Mouse (Mus musculus) C2C12 (cell line): ENCODE data around the gene Ube2k.

ENCODE experiments used
- CEBPB ChIP-seq: IDR thresholded peaks from one replicate; pipeline ENCODE4 v1.6.1; 2011; ENCODE audit warnings: low read depth, mild to moderate bottlenecking, control low read depth, moderate library complexity
- CTCF ChIP-seq: IDR thresholded peaks from one replicate; pipeline ENCODE4 v1.5.1; 2011; ENCODE audit not compliant: control insufficient read depth, insufficient read depth, insufficient read length
- FOSL1 ChIP-seq: IDR thresholded peaks from one replicate; pipeline ENCODE4 v1.8.0; 2011; ENCODE audit warnings: mild to moderate bottlenecking, low read length; ENCODE audit not compliant: poor library complexity, insufficient read depth, severe bottlenecking
- MAX ChIP-seq: IDR thresholded peaks from one replicate; pipeline ENCODE4 v1.6.1; 2011; ENCODE audit warnings: mild to moderate bottlenecking, control low read depth
- MYOD1 ChIP-seq: IDR thresholded peaks from one replicate; pipeline ENCODE4 v1.6.1; 2011; ENCODE audit warnings: low read depth; ENCODE audit not compliant: control insufficient read depth, insufficient read length
- MYOG ChIP-seq: IDR thresholded peaks from one replicate; pipeline ENCODE4 v1.6.1; 2011; ENCODE audit not compliant: control insufficient read depth, insufficient read length; ENCODE audit errors: extremely low read depth
- USF1 ChIP-seq: IDR thresholded peaks from one replicate; pipeline ENCODE4 v1.6.1; 2011; ENCODE audit warnings: low read depth, mild to moderate bottlenecking, control low read depth, moderate library complexity

DNA sequence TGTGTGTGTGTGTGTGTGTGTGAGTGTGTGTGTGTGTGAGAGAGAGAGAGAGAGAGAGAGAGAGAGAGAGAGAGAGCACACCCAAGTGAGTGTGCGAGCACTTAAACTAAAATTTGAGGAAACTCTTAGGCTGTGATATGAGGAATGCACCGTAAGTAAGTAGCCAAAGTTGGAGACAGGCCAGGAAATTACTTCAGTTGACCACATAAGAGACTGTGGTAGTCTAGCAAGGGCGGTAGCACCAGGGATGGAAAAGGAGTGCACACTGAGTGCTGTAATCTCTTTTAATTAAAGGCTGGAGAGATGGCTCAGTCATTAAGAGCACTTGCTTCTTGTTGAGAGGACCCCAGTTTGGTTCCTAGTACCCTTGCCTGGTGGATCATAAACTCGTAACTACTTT is 47.2 kb upstream of the Ube2k start:
- TF ChIP-seq CTCF (no peak), MAX (no peak), MYOG (no peak), CEBPB (no peak), MYOD1 (no peak), USF1 (no peak), FOSL1 (no peak)
